Mouse (Mus musculus) T-cell, adult 2 months (primary cell): ENCODE measurements around the gene Lhfp.

Source experiments
- DNase-seq: peaks from one replicate; pipeline ENCODE4 v3.0.0; 2022; ENCODE audit warnings: low spot score

Gene Lhfp

GRCm38 (mm10) chr3:53042240-53042567 lies 876 bp downstream of the Lhfp start:
- DNase-seq, result no peak

GRCm38 (mm10) chr3:53043206-53043780 lies 2.0 kb downstream of the Lhfp start:
- no peak for DNase-seq

DNA sequence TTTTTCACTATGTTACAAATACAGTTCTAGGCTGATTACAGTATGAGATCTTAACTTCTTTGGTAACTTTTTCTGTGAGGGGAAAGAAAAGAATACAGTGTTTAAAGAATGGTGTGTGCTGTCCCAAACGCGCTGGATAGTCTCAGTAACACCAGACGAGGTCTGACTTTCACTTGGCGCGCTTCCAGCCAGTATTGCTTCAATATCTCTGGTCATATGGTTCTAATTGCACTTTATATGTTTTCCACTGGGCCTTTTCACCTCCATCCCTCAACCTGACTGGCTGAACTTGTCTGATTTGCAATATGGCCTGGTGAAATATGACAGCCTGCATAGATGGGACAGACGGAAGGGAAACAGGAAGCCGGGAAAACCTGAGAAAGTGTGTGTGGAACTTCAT lies 2.9 kb downstream of the Lhfp start:
- no peak for DNase-seq

DNA sequence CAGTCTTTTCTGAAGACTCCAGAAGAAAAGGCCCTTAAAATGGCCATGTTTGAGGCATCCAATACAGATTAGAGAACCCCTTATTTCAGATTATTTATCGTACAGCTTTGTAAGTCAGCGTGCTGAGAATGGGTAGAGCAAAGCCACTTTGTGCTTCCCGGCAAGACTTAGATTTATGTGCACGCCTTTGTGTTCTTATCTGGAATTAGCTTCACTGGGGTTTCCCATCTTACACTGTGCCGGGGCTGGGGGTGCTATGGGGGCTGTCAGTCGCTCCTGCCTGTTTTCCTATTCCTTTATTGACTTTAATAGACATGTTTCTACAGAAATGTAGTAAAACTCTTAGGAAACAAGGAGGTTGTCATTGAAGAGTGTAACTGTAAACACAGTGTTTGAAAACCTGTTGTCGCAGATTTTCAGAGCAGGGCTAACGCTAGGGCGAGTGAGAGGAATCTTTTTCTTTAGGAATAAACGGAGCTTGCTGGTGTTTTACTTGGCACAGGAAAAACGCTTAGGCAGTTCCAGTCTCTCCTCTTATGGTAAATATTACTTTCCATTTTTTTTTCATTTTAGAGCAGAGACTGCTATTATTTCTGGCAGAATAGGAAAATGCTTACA lies 3.5 kb downstream of the Lhfp start:
- no peak for DNase-seq

GRCm38 (mm10) chr3:53045697-53046096 lies 4.4 kb downstream of the Lhfp start:
- DNase-seq, result no peak

- DNase-seq, result no peak
Observed at GRCm38 (mm10) chr3:53046371-53046770, 5.0 kb downstream of the Lhfp start.

DNA sequence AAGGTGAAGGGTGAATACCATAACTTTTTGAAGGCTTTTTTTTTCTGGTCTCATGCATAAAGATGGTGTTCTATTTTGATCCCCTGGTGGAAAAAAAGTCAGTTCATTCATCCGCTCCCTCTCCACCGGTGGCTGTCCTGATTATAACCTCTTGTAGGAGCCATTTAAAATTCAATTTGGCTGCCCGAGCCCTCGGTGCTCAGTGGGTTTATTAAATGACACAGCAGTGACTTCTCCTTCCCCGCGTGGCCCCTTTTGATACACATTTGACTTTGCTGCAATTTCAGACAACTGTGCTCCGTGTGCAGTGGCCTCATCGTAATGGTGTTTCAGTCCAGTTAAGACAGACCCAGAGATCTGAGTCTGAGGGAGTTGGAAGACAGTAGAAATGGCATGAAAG lies 11.1 kb downstream of the Lhfp start:
- no peak for DNase-seq

- no peak for DNase-seq
Observed at GRCm38 (mm10) chr3:53056430-53056829, 15.1 kb downstream of the Lhfp start.

DNA sequence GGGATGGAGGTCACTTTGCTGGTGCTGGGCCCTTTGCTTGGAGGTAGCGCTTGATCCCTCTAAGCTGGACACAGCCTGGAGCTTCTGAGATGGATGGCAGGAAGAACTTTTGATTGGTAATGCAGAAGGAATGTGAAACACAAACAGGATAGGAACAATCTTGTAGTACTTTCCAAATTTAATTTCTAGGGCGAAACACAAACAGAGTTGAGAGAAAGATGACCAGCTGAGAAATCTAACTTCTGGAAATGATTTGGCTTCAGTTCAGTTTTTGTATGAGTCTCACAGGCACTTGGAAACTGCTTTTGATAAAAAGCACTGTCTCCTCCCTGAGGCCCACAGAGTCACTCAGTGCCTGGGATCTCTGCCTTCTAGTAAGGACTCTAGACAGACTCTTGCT lies 18.6 kb downstream of the Lhfp start:
- DNase-seq, result no peak

DNA sequence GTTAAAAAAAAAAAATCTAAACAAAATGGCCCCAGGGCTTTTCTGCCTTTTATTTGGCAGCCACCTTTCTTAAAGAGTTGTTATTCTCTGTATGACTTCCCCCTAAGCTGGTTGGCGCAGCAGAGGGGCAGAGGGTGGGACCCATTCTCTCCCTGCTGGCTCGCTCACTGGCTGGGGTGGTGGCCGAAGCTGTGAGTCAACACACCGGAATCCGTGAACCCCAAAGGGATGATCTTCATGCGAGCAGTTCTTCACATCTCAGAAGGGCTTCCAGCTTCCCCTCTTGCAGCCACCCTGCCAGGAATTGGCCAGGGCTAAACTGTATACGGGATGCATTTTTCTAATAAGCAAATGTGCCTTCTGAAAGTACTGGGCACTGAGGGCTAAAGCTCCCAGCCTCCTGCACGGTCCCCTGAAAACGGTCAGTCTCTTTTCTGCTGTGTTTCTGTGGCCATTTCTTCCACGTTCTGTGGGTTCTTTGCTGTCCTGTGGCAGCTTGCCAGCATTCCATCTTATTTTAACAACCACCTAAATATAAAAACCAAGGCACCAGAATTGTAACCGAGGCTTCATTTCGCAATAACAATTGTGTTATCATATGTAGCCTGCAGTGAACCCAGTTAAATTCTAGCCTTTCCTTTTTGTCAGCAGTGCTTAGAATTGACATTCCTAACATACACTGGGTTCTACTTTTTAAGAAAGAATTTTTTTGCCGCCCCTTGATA lies 22.3 kb downstream of the Lhfp start:
- DNase-seq, result no peak

DNA sequence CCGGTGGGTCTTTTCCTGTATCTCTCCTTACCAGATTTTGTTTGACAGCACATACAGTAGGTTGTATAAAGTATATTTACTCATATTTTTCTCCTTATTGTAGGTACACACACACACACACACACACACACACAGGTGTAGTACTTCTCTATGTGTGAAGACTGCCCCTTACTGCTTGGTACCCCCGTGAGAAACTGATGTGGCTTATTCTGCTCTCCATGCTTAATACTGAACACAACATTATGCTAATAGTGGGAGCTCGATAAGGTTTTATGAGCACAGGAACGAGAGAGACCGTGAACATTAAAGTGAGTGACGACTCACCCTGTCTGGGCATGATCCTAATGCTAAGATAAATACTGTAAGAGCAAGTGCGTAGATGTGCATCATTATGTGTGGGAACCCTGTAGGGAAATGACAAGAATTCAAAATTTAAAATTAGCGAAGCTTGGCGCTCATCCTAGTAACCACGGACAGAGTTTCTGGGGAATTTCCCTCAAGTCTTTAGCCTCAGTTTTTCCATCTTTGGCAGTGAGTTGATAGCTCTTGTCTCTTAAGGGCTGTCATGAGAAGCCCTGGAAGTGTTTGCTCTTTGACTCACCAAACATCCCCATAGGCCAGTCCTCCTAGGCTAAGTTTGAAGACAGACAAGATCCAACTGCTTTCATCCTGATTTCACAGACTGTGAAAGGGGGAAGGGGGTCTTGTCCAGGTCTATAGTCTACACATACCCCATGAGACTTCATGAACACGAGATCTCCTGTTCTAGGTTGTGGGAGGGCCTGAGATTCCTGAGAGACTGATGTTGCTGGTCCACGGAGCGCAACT lies 24.2 kb downstream of the Lhfp start:
- DNase-seq, result no peak

- no peak for DNase-seq
Observed at GRCm38 (mm10) chr3:53066095-53066372, 24.7 kb downstream of the Lhfp start.

DNA sequence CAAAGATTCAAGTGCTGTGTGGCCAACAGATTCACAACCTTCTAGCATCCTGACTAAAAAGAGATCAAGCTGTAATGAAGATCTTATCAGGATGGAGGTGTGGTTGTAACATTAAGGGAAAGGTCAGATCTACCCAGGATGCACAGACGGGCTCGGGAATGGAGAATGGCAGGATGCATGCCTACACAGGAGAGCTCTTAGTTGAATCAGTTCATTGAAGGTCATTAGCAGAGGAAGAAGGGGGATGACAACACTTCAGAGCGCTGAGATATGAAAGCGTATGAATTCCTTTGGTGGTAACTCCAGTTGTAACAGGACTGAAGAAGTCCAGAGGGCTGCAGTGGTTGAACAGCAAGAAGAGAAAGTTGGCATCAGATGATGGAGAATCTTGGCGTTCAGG lies 27.1 kb downstream of the Lhfp start:
- no peak for DNase-seq

DNA sequence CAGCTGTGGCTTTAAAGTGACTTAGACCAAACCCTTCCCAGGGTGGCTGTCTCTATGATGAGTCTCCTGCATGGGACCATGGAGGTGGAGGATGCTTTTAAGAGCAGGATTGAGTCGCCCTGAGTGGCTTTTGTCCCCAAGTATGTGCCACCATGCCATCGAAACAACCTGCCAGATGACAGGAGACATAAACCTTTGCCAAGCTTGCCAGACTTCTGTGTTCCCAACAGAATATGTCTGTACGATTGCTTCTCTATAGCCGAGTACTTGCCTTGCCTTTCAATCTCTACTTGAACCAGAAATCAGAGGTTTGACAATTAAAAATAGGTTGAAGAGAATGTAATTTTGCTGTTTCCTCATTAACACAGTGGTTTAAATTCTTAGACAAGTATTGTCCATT lies 32.9 kb downstream of the Lhfp start:
- no peak for DNase-seq

- no peak for DNase-seq
Observed at GRCm38 (mm10) chr3:53074761-53075160, 33.4 kb downstream of the Lhfp start.

- DNase-seq, result no peak
Observed at GRCm38 (mm10) chr3:53080286-53080685, 39.0 kb downstream of the Lhfp start.

- DNase-seq, result no peak
Observed at GRCm38 (mm10) chr3:53080710-53081109, 39.4 kb downstream of the Lhfp start.

GRCm38 (mm10) chr3:53083717-53084116 lies 42.4 kb downstream of the Lhfp start:
- DNase-seq, result no peak

- no peak for DNase-seq
Observed at GRCm38 (mm10) chr3:53084806-53085205, 43.5 kb downstream of the Lhfp start.

DNA sequence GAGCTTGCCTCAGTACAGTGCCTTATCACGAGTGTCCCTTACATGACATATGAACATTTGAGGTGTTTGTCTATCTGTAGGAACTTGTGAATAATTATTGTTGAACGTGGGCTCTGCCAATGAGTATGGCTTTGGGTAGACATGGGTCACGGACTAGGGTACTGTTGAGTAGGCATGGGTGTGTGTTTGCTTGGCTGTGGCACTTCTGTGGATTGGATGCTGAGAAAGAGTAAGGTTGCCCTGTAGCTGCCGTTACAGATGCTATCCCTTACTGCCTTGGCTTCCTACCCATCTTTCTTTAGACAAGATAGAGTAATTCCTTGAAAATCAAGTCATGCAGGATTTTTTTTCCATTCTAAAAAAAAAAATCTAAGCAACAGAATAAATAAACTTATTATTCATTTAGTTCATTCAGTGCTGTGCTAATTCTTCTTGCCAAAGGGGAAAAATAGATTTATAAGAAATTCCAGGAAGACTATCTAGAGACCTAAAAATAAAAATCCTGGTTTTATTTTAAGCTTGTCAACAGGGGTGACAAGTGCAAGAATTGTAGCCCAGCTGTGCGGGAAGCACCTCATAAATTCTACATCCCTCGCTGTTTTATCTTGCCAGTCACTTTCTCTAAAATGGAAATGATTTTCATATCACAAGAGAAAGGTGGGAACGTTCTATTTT lies 45.3 kb downstream of the Lhfp start:
- DNase-seq, result no peak

- DNase-seq, result no peak
Observed at GRCm38 (mm10) chr3:53087156-53087805, 46.0 kb downstream of the Lhfp start.

DNA sequence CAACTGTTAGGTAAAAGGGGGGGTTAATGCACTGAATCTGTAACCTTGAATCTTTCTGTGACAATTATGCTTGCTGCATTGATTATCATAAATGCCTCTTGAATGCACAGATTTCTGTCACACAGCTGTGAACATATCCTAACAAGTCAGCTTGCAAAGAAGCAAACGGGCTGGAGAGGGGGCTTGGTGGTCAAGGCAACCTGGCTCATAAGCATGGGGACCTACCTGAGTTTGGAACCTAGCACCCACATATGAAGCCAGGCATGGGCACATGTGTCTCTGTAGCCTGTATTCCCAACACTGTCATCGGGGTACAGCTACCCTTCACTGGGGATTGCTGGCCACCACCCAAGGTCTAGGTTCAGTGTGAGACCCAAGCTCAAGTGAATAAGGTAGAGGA lies 48.6 kb downstream of the Lhfp start:
- no peak for DNase-seq
